Mouse (Mus musculus): ENCODE data around the gene Dpysl5. TPM values are rescaled to one million over a fixed set of nuclear protein-coding genes. Genes with fewer than 3 reads are reported as not detected.

Gene Dpysl5
- polyA plus RNA-seq, 1 experiment from 2014 or later = 7.3 TPM

DNA sequence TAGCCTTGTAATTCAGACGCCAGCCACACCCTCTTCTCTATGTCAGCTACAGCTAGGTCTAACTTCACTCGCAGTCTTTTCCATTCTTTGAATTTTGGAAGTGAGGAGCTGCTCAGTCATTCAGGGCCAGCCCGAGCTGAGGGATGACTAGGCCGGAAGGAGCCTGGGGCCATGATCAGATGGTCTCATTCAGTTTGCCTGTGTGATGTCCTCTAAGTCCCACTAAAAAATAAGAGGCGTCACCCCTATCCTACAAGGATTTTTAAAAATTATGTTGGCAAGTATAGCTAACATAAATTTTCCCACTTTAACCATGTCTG lies 52.1 kb downstream of the Dpysl5 start:
- Histone ChIP-seq H3K27me3 (ENCODE audit: insufficient read depth, low read length) (no peaks in the 10 kb centered on the region), H3K4me3 (ENCODE audit: low read depth, low read length) (no peak overlapping the region), H3K9ac (no peak overlapping the region), H3K4me1 (ENCODE audit: insufficient read depth) (peaks cover 8% of the 10 kb centered on the region), H3K27ac (ENCODE audit: low read depth) (no peak overlapping the region), H3K4me2 (no peak overlapping the region), H3K9me3 (ENCODE audit: low read depth, low read length) (no peaks in the 10 kb centered on the region), H3K36me3 (ENCODE audit: insufficient read depth) (no peaks in the 10 kb centered on the region)
- 72% methylated on average over 5 of the region's 5 CpGs for WGBS
- TF ChIP-seq CTCF (IDR thresholded peaks at IDR 0.05; ENCODE audit: low read depth) = no peak
- DNase-seq = no peak
- ATAC-seq (ENCODE audit: insufficient read depth) = no peak

DNA sequence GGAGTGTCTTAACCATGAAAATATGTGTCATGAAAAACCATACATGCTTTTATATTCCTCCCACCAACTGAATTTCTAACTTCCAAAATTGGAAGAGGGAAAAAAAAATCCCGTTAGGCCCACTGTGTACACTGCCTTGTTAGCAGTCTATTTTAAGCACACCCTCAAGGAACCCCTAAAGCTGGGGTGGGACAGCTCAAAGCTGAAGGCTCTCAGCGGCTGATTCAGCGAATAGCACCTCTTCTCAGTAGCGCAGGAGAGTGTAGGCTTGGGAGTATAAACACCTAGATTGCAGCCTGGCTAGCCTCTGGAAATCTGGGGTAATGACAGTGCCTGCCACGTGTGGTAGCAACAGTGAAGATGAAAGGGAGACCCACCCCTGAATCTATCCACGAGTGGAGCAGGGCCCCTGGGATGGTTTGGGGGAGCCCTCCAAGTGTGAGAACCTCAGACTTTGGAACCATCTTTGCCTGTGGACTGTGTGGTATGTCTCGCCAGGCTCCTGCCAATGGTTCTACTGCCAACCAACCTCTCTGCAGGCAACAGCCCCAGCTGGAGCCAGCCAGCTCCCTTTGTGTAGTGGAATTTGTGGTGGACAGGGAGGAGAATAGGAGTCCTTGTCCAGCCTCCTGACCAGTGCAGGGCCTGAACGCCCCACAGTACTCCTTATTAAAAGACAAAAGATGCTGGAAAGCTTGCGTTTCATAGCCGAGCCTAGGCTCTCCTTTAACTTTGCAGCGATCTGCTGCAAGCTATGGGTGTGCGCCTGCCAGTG lies 54.4 kb downstream of the Dpysl5 start:
- TF ChIP-seq CTCF (IDR thresholded peaks at IDR 0.05; ENCODE audit: low read depth) = no peak
- no peak for ATAC-seq (ENCODE audit: insufficient read depth)
- H3K36me3 ChIP-seq (ENCODE audit: insufficient read depth) = no peaks in the 10 kb centered on the region
- H3K4me2 ChIP-seq = no peak overlapping the region
- no peak overlapping the region for H3K4me3 ChIP-seq (ENCODE audit: low read depth, low read length)
- no peak overlapping the region for H3K9ac ChIP-seq
- no peak for DNase-seq
- no peaks in the 10 kb centered on the region for H3K27me3 ChIP-seq (ENCODE audit: insufficient read depth, low read length)
- H3K9me3 ChIP-seq (ENCODE audit: low read depth, low read length) = no peaks in the 10 kb centered on the region
- no peak overlapping the region for H3K27ac ChIP-seq (ENCODE audit: low read depth)
- WGBS = 74% methylated on average over 12 of the region's 12 CpGs
- peaks cover 18% of the 10 kb centered on the region for H3K4me1 ChIP-seq (ENCODE audit: insufficient read depth)

DNA sequence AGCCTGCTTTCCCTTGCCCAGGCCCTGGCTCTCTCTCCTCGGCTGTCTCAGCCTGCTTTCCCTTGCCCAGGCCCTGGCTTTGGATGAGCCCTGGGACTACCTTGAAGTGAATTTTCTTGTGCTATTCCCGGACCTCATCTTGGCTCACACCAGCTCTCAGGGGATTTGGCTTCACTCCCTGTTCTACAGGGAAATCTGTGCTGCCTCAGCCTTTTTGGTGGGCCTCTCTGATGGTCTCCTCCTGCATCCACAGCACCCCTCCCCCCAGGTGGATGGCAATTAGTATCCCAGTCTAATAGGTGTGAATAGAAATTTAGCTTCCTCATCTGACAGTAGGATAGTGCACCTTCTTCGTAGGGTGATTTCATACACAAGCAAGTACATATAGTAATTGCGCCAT lies 56.7 kb downstream of the Dpysl5 start:
- DNase-seq = peak; percentile 63
- Histone ChIP-seq H3K27me3 (ENCODE audit: insufficient read depth, low read length) (no peaks in the 10 kb centered on the region), H3K4me2 (peak overlapping the region; percentile 7; the same call in 1 of the 2 replicates), H3K4me1 (ENCODE audit: insufficient read depth) (peaks cover 20% of the 10 kb centered on the region), H3K9me3 (ENCODE audit: low read depth, low read length) (no peaks in the 10 kb centered on the region), H3K4me3 (ENCODE audit: low read depth, low read length) (no peak overlapping the region), H3K27ac (ENCODE audit: low read depth) (peak overlapping the region; percentile 76), H3K36me3 (ENCODE audit: insufficient read depth) (no peaks in the 10 kb centered on the region), H3K9ac (no peak overlapping the region; the same call in 1 of the 2 replicates)
- WGBS = 41% methylated on average over 4 of the region's 4 CpGs
- TF ChIP-seq CTCF (IDR thresholded peaks at IDR 0.05; ENCODE audit: low read depth) = no peak
- peak; percentile 35; the same call in 1 of the 2 replicates for ATAC-seq (ENCODE audit: insufficient read depth)

DNA sequence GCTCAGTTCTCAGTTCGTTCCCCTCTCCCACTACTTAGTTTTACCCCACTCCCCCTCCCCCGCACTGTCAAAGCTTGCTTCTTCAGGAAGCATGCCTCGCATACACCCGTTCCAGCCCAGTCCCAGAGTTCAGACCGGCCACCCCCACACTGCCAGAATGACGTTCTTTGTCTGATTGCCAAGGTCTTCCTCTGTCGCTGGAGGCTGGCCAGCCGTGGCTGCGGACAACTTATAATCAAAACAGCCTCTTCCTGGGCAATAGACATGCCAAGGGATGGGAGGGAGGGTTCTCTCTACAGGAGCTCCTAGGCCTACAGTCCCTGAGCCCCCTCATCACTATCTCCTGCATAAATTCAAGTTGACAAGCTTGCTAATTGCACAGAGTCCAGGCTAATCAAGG lies 57.2 kb downstream of the Dpysl5 start:
- ATAC-seq (ENCODE audit: insufficient read depth) = peak; percentile 94
- H3K4me3 ChIP-seq (ENCODE audit: low read depth, low read length) = no peak overlapping the region
- H3K27ac ChIP-seq (ENCODE audit: low read depth) = peak overlapping the region; percentile 76; the same call in 1 of the 2 replicates
- no peak overlapping the region for H3K9ac ChIP-seq
- no peak for TF ChIP-seq CTCF (IDR thresholded peaks at IDR 0.05; ENCODE audit: low read depth)
- 11% methylated on average over 9 of the region's 9 CpGs for WGBS
- H3K27me3 ChIP-seq (ENCODE audit: insufficient read depth, low read length) = no peaks in the 10 kb centered on the region
- peaks cover 20% of the 10 kb centered on the region for H3K4me1 ChIP-seq (ENCODE audit: insufficient read depth)
- H3K36me3 ChIP-seq (ENCODE audit: insufficient read depth) = no peaks in the 10 kb centered on the region
- peak overlapping the region; percentile 29; the same call in 1 of the 2 replicates for H3K4me2 ChIP-seq
- DNase-seq = peak; percentile 96
- H3K9me3 ChIP-seq (ENCODE audit: low read depth, low read length) = no peaks in the 10 kb centered on the region

DNA sequence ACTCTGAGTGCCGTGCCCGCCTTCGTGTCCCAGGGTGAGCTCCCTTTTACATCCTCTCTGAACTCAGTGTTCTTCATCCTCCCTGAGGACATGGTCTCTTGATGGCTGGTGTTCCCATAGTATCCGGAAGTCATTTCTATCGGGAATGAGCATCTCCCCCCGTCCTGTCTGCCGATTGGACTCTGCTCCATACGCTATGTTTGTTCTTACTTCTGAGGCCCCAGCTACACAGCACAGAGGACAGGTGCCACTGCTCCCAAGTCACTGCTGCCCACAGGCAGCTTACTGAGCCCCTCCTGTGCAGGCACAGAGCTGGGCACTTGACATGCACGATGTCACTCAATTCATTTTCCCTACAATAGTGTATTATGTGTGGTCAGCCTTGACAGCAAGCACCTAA lies 57.7 kb downstream of the Dpysl5 start:
- no peak for TF ChIP-seq CTCF (IDR thresholded peaks at IDR 0.05; ENCODE audit: low read depth)
- DNase-seq (no peak), ATAC-seq (ENCODE audit: insufficient read depth) (no peak; the same call in none of the 2 replicates)
- Histone ChIP-seq H3K9me3 (ENCODE audit: low read depth, low read length) (no peaks in the 10 kb centered on the region), H3K36me3 (ENCODE audit: insufficient read depth) (no peaks in the 10 kb centered on the region), H3K4me2 (peak overlapping the region; percentile 29; the same call in 1 of the 2 replicates), H3K27me3 (ENCODE audit: insufficient read depth, low read length) (peaks cover 4% of the 10 kb centered on the region; the same call in 1 of the 2 replicates), H3K27ac (ENCODE audit: low read depth) (peak overlapping the region; percentile 58; the same call in 1 of the 2 replicates), H3K4me1 (ENCODE audit: insufficient read depth) (peaks cover 20% of the 10 kb centered on the region), H3K9ac (no peak overlapping the region), H3K4me3 (ENCODE audit: low read depth, low read length) (no peak overlapping the region)
- WGBS = 51% methylated on average over 9 of the region's 9 CpGs

DNA sequence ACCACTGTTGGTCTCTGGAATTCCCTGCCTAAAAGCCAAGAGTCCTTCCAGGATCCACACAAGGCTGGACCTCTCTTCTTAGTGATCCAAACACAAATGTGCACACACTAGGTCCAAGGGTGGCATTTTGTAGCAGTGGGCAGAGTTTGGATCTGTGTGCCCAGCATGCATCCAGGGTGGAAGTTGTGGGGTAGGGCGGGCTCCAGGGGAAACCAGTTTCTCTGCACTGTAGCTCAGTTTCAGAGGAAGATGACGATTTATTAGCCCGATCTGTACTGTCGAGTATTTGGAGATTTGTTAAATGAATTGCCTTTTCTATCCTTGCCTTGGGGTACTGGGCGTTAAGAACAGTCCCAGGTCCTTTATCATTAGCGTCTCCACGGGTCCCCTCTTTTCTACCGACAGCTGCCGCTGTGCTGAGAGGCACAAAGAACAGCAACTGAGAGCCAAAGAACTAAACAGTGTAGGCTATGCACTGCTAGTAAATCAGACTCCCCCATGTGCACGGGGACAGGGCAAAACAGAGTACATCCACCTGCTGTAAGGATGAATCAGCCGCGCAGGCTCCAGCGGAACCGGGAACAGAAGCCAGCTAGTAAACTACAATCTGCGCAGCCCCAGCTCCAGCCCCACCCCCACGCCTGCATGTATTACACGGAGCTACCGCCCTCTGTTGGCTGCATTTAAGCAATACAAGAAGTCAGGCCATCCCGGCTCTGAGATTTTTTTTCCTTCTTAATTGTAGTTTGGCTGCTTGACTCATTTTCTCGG lies 63.4 kb downstream of the Dpysl5 start:
- ATAC-seq (ENCODE audit: insufficient read depth) (peak; percentile 81; the same call in 1 of the 2 replicates), DNase-seq (peak; percentile 93)
- 11% methylated on average over 20 of the region's 20 CpGs for whole genome bisulfite sequencing
- no peaks in the 10 kb centered on the region for H3K36me3 ChIP-seq (ENCODE audit: insufficient read depth)
- H3K27me3 ChIP-seq (ENCODE audit: insufficient read depth, low read length) = peaks cover 7% of the 10 kb centered on the region; the same call in 1 of the 2 replicates
- no peaks in the 10 kb centered on the region for H3K9me3 ChIP-seq (ENCODE audit: low read depth, low read length)
- no peak overlapping the region for H3K27ac ChIP-seq (ENCODE audit: low read depth)
- peak; percentile 92 for TF ChIP-seq CTCF (IDR thresholded peaks at IDR 0.05; ENCODE audit: low read depth)
- H3K4me1 ChIP-seq (ENCODE audit: insufficient read depth) = 0 out of 2 replicates have a peak, but pooled peaks cover 8% of the 10 kb centered on the region
- H3K4me2 ChIP-seq = peak overlapping the region; percentile 64
- H3K4me3 ChIP-seq (ENCODE audit: low read depth, low read length) = peak overlapping the region; percentile 21
- H3K9ac ChIP-seq = no peak overlapping the region; the same call in 1 of the 2 replicates

DNA sequence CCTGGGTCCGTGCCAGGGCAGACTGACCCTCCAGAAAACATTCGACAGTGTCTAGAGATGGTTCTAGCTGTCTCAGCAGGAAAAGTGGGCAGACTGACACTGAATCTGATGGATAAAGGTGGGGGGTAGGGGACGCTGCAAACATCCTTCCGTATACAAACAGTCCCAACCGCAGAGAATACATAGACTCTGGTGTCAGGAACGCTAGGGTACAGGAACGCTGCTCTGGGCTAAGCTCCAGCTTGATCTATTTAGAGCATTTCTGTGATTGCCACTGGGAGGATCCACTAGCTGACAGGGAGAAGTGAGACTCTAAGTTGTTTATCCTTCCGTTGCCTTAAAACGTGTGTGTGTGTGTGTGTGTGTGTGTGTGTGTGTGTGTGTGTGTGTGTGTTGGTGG lies 69.3 kb downstream of the Dpysl5 start:
- Histone ChIP-seq H3K4me1 (ENCODE audit: insufficient read depth) (no peaks in the 10 kb centered on the region), H3K9me3 (ENCODE audit: low read depth, low read length) (no peaks in the 10 kb centered on the region), H3K4me2 (no peak overlapping the region), H3K9ac (no peak overlapping the region), H3K27ac (ENCODE audit: low read depth) (no peak overlapping the region), H3K4me3 (ENCODE audit: low read depth, low read length) (no peak overlapping the region), H3K27me3 (ENCODE audit: insufficient read depth, low read length) (no peaks in the 10 kb centered on the region), H3K36me3 (ENCODE audit: insufficient read depth) (no peaks in the 10 kb centered on the region)
- ATAC-seq (ENCODE audit: insufficient read depth) (peak; percentile 69; the same call in 1 of the 2 replicates), DNase-seq (peak; percentile 77)
- TF ChIP-seq CTCF (IDR thresholded peaks at IDR 0.05; ENCODE audit: low read depth) = peak; percentile 29; the same call in 1 of the 2 replicates
- 40% methylated on average over 9 of the region's 9 CpGs for WGBS

All from lung, embryonic 14.5 days (tissue).